Mouse (Mus musculus) kidney, postnatal 10 days (tissue): ENCODE results near the gene Slc25a33.

ENCODE experiments used
- DNase-seq: peaks from one replicate; pipeline ENCODE4 v3.0.0; 2021; ENCODE audit warnings: mixed read lengths

The Slc25a33 gene

DNA sequence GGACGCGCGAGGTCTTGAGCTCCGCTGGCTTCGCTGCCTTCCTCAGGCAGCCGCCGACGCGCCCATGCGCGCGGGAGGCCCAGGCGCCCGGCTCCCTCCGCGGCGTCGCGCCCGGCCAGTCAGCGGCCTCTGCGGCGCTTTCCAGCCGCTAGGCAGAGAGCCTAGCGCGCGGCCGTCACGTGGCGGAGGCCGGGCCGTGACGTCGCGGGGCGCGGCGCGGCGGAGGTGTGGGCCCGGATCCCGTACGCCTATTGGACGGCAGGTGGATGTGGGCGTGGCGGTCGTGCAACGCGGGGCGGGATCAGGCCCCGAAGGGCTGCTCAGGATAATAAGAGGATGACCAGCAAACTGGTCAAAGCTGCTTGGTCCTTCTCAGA is at the start of gene Slc25a33:
Gene Slc25a33 (minus strand): TSS at position 184 of the 377 bp plus-strand sequence.
- peak; percentile 98 for DNase-seq

DNA sequence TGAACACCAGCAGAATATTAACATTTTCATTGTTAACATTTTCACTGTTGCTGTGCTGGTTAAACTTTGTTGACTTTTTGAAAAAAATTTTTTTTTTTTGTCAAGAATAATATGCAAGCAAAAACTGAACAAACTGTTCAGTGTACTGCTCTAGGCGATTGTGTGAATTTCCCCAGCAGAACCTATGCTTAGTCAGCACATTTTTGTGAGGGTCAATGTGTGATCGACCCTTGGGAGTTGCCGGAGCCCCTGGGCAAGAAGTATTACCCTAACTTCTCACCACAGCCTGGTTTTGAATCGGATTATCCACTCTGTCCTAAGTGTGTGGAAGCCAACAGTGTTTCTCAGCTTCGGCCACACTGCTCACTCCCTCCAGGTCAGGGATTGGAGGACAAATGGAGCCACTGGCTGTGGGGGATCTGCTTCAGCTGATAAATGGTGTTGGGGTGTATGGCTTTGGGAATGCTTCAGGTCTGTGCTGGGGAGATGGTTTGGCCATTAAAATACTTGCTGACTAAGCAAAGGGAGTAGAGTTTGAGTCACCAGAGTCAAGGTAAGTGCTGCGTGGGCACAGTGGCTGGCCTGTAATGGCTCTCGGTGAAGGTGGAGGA is 48.6 kb upstream of the Slc25a33 start:
- DNase-seq, result no peak

DNA sequence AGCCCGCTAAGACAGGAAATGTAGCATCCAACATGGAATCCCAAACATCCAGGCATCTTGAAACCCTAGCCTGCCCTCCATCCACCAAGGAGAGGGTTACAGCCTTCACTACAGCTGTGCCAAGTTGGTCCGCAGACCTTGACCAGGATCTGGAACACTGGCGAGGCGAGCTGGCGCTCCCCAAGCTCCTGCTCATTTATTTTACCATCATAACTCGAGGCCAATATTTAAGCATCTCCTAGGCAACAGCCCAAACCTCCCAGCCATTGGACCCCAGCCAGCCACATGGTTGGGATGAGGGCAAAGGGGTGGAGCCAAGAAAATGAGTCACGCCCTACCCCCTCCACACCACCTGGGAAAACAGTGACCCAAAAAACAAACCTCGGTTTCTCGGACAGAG is 48.0 kb upstream of the Slc25a33 start:
- DNase-seq, result peak; percentile 77

DNA sequence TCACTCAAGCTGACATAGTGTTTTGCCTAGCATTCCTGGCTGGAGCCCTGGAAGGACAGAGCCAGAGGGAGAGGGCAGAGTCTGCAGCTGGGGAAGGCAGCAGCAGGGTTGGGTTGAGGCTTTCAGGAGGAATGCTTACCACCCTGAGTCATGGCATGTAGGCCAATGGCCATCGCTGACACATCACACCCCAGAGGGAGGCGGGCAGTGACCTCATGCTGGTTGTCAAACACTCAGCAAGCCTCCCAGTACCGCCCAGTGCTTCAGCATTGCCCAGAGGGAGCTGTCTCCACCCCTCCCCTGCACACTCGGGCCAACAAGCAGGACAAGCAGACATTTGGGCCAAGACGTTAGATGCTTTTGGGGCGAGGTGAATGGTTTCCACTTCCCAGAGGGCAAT is 46.5 kb upstream of the Slc25a33 start:
- peak; percentile 65 for DNase-seq

DNA sequence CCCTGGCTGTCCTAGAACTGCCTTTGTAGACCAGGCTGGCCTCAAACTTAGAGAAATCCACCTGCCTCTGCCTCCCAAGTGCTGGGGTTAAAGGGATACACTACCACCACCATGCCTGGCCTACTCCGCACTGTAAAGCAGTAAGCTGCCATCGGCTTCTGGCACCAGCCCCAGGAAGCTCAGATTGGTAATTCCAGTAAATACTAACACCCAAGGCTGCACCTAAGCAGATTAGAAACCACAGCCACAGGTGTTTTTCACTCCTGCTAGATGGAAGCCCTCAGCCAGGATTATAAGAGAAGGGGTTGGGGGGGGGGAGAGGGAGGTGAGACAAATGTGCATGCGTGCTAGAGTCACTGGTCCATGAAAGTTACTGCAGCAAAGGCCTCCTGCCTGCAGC is 45.1 kb upstream of the Slc25a33 start:
- DNase-seq, result no peak

DNA sequence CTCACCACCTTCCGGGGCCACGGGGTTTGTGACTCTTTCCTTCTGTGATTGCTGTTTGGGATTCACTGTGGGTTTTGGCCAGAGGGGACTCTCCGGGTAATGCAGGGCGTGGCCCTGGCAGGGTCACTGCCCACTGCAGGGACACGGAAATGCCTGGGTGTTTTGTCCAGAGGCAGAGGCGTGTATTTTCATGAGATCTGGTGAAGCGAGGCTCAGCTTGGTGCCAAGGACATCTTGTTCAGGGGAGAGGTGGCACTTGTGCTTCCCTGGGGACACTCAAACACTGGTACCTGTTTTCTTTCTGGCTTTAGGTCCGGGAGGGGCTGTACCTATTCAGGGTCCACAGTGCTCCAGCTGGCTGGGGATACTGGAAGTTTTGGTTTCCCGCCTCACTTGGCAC is 42.5 kb upstream of the Slc25a33 start:
- no peak for DNase-seq

DNA sequence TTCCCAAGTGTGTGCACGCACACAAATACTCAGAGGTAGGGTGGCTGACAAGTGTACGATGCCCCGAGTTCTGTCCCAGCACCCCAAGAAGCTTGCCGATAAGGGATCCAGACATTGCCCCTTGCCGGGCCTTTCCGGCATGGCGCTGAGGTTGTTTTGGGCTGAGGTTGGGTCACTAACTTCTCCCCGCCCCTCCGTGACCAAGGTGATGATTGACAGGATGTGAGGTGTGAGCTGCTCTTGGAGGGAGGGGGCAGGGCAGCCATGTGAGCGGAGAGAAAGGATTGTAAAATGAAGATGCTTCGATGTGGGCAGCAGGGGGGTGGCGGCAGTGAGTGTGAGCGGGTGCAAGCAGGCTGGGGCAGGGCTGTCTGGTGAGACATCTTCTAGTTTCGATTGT is 41.5 kb upstream of the Slc25a33 start:
- DNase-seq, result no peak

DNA sequence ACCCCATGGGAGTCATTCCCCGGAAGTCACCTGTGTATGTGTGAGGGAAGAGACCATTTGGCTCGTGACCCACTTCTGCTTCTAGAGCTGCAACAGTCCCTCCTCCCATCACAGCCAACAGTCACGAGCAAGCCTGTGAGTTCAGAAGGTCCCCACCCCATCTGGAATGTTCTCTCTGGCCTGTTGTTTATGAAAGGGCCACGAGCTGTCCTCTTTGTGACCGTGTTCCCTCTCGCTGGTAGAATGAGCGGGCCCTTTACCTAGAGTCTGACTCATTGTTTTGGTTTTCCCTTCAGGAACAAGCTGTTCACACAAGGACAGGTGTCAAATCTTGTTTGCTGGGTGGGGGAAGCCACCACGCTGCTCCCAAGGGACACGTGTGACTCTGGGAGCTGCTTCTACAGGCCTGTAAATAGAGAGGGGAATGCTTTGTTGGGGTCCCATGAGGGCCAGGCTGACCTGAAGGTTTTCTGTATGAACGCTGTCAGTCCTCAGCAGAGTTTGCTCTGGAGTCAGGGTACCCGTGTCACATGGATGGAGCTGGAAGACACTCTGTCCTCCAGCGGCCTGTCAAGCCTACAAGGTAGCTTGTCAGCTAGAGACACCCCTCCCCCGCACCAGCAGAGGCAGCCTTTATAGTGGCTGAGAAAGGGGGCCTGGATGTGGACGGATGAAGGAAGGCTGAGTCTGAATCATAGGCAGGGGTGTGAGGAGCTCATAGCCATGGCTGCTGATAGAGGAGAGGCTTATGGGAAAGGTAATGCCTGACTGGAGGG is 39.5 kb upstream of the Slc25a33 start:
- DNase-seq, result no peak

DNA sequence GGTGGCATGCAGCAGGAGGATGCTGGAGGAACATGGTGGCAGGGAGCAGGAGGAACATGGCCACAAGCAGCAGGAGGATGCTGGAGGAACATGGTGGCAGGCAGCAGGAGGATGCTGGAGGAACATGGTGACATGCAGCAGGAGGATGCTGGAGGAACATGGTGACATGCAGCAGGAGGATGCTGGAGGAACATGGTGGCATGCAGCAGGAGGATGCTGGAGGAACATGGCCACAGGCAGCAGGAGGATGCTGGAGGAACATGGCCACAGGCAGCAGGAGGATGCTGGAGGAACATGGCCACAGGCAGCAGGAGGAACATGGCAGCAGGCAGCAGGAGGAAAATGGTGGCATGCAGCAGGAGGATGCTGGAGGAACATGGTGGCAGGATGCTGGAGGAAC is 36.3 kb upstream of the Slc25a33 start:
- DNase-seq, result peak; percentile 65

DNA sequence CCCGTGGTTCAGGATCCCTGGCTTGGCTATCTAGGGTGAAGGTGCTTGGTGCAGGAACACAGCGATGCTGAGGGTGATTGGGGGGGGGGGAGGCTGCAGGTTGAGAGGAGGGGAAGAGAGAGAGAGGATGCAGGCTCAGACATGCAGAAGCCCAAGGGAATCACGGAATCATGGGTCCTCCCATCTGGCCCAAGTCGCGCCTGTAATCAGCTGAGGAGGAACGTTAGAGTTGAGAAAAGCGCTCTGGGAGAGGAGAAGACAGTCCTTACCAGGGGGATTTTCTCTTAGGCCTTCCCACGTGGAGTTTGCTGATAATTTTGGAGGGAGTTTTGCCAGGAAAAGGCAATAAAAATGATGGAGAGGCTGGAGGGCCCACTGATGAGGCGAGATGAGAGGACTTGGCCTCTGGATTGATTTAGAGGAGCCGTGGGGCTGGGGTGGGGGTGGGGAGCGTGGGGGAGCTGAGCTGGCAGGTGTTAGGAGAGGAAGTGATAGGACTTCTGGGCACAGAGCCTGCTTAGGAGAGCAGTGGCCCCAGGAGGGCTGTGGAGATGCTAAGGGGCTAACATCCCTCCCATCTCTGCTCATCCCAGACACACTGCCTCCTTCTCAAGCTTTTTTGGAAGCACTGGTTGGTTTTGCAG is 34.6 kb upstream of the Slc25a33 start:
- DNase-seq, result no peak

DNA sequence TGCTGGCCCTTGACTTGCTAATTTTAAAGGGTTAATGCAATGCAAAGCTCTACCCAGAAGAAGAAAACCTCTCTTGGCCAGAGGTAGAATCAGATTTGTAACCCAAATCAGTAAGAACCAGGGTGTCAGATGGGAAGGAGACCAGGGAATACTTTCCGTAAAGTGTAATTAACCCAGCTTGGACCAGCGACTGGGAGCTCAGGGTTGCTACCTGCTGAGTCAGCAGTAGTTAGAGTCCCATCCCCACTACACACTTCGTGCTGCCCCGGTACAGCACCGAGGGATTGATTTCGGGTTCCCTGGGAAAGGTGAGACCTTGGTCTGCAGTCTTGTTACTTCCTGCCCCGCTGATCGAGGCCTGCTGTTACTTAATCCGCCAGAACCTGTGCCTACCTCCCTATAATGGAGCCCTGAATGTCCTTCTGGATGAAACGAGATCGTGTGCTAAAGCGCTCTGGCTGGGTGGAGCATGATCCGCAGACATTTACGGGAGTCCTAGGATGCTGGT is 34.0 kb upstream of the Slc25a33 start:
- no peak for DNase-seq

DNA sequence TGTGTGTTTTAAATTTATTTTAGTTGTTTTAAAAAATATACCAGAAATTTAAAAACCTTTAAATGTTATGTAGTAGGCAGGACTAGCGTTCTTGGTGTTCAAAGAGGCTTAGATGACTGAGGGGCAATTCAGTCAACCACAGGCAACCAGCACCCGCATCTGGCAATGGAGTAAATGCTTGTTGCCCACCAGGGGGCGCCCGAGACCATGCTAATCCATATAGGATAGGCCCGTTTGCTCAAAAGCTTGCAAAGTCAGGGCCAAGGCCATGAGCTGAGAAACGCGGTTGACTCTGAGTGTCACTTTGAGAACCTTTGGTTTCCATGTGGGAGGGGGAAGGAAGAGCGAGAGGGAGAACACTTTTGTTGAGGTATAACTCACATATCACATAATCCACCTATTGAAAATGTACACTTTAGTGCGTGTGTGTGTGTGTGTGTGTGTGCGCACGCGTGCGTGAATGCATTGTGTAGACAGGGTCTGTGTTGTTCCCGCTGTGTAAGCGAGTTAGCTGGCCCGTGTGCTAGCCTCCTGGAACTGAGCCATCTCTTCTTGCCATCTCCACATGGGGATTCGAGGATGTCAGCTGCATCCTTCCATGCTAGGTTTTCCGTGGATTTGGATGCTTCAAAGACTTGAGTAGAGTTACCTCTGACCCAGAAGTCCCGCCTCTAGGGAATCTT is 32.8 kb upstream of the Slc25a33 start:
- DNase-seq, result peak; percentile 97

DNA sequence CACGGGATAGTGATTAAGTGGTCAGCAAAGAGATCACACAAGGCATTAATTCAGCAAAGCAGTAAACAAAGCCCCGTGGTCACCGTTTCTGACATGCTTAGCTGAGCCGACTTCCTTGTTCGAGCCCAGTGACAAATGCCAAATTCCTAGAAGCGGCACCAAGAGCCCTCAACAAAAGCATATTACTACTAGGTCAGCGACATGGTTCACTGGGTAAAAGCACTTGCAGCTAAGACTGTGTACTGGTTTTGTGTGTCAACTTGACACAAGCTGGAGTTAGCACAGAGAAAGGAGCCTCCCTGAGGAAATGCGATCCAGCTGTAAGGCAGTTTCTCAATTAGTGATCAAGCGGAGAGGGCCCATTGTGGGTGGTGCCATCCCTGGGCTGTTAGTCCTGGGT is 28.2 kb upstream of the Slc25a33 start:
- DNase-seq, result no peak

DNA sequence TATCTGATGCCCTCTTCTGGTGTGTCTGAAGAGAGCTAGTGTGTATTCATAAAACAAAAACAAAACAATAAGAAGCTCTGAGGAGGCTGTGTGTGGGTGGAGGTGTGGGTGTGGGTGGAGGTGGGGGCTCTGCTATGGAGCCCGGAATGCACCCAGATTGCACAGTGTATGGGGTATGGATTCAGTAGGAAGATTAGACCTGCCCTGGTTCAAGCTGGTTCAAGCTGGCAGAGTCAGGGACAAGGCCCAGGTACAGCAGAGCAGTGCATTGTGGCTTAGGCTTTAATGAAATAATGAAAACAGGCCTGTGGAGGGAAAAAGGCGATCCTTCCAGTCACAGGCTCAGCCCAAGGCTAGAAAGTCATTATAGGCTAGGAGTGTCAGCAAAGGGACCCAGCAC is 26.5 kb upstream of the Slc25a33 start:
- no peak for DNase-seq

DNA sequence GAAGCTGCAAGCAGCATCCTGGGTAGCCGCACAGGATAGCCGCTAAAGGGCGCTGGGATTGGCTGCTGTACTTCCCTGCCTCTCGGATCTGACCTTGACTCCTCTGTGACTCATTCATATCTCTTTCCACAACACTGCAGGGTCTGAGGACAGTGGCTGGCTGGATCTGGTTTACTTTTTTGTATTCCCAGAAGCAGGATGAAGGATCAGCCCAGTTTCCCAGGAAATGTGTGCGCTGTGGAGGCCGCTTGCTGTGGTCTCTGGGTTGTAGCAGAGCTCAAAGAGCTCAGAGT is 26.0 kb upstream of the Slc25a33 start:
- DNase-seq, result no peak

DNA sequence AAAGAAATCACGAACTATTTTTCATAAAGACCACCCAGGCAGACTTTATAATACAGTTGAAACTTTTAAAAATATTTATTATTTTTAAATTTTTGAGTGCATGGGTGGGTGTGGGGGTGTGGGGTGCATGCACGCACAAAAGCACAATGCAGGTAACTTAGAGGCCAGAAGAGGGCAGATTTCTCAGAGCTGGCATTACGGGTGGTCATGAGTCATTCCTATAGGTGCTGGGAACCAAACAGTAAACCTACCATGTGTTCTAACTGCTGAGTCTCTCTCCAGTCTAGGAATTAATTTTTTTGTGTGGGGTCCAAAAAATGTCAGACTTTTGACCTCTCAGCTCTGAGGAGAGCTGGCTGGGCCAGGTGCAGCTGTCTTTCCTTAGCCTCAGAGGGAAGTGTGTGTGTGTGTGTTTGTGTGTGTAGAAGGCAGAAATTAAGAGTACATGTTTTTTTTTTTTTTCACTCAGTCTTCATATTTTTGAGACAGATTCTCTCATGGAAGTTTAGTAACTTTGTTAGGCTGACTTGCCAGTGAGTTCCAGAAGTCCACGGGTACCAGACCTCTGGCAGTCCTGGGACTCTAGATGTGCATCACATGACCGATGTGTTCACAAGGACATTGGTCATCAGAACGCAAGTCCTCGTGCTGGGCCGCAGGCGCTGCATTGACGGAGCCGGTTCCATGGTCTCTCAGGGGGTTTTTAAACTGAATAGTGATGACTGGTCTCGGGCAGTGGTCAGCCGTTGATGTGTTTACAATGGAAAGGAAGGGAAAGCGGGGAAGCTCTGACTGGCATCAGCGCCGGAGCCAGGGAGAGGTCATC is 25.5 kb upstream of the Slc25a33 start:
- DNase-seq, result no peak

DNA sequence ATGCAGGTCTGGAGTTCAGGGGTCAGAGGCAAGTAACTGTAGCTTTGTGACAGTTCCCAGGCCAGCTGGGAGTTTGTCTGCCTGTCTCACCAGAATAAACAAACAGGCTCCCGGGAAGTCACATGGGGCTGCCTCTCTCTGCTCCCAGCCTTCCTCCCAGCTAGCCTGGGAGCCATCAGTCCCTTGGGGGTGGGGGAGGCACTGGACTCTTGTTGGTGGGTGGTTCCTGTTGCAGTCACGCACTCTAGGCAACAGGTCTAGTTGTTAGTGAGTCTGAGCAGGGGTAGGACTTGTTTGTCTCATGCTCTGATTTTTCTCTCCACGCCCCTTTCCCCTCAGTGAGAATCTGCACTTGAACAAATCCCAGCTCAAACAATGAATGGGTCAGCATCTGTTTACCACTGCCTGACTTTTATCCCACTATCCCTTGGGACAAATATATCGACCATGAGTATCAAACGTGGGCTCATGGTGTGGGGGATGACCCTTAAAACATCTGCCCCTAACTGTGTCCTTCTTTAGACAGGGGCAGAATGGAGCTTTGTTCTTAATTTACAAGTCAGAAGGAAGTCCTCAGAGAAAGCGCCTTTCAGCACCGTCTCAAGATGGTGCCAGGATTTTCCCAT is 24.7 kb upstream of the Slc25a33 start:
- peak; percentile 65 for DNase-seq

DNA sequence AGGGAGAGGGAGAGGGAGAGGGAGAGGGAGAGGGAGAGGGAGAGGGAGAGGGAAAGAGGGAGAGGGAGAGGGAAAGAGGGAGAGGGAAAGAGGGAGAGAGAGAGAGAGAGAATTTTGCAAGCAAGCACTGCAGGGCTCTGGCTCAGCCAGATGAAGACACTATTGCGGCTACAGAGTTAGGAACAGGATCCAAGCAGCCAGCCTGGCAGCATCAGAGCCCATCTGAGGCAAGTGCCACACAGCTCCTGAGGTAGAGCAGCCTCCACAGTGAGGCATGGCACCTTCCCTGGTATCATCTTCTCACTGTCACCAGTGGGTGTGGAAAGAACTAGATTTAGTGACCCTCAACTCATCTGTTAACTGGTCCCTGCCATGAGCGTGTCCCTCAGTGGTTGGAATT is 24.0 kb upstream of the Slc25a33 start:
- DNase-seq, result no peak

DNA sequence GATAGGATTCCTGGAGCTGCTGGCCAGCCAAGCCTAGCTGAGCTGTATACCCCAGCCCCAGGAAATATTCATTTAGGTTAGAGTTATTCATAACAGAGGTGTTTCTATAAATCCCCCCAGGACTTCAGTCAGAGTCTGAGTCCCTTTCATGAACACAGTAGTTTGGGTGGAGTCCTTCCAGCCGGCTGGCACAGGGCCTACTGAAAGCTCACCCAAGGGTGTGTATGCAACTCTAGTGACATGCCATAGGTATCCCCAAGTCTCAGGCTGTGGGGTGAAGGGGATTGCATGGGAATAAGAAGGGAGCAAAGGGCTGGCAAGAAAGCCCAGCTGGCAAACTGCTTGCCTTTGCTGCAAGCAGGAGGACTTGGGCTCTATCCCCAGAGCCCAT is 23.1 kb upstream of the Slc25a33 start:
- no peak for DNase-seq

DNA sequence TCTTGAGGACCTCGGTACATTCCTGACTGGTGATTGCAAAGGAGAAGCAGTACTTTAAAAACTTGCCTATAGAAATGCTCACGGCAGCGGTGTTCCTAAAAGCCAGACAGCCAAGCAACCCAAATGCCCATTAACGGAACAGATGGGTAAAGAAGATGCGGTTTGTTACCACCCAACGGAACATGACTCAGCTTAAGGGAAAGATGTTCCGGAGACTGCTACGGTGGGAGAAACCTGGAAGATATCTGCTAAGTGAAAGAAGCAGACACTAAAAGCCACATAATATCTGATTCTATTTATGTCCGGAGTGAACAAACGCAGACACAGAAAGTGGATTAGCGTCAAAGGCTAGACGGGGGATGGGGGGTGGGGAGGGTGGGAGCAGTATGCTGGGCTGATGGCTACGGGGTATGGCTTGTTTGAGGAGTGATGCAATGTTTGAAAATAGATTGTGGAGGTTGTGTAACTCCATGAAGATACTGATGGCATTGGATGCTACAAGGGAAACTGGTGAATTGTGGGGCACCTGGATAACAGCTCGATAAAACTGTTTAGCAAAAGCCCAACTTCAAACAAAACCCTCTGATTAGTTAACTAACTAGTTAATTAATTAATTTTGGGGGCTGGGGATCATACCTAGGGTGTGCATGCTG is 22.6 kb upstream of the Slc25a33 start:
- DNase-seq, result no peak

DNA sequence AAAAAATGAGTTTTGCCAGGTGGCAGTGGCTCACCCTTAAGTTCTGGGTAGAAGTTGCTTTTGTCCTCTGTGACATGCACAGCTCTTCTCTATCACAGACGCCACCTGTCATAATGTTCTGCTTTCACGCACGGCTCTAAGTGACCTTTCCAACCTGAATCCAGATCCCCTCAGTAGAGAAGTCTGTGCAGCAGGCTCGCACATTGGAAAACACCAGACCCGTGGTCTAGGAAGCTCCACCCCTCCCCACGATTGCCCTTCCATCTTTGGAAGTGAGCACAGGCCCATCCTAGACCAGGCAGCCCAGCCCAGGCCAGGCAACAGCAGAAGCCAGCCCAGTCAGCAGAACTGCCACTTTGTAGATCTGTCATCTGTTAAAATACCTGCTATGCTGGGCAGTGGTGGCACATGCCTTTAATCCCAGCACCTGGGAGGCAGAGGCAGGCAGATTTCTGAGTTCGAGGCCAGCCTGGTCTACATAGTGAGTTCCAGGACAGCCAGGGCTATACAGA is 20.9 kb upstream of the Slc25a33 start:
- DNase-seq, result no peak

DNA sequence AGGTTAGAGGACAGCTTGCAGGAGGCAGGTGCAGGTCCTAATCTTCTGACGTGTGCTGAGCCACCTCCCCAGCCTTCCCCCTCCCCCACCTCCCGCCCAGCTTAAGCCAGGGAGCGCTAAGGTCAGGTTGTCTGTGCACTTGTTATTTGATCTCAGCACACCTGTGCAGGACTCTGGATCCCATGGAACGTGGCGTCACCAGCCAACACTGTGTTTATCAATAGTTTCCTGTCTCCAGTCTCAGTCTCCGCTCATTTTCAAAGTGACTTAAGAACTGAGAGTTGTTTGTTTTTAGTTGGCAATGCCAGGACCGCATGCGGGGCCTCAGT is 19.9 kb upstream of the Slc25a33 start:
- no peak for DNase-seq
